Mouse (Mus musculus) ES-E14 (cell line): Measurements from ENCODE around the gene Gstp2. TPM values are rescaled to one million over a fixed set of nuclear protein-coding genes. Genes with fewer than 3 reads are reported as not detected.
"Not testable (repeated sequence)": the region's sequence is repeated elsewhere in the genome, so short reads cannot be mapped to it uniquely, and the experiment has no call there.

Experiments
- DNase-seq: peaks from one replicate; pipeline ENCODE4 v3.0.0-alpha.2; 2013; ENCODE audit warnings: low read depth, low spot score
- H3K27ac ChIP-seq: 2 replicates; pipeline ENCODE4 v1.5.1; 2012; ENCODE audit warnings: low read depth, mild to moderate bottlenecking, low read length, moderate library complexity, mixed read lengths; ENCODE audit not compliant: poor library complexity, insufficient read depth, severe bottlenecking
- H3K36me3 ChIP-seq: 2 replicates; pipeline ENCODE4 v1.6.1; 2012; ENCODE audit warnings: mild to moderate bottlenecking, low read length, moderate library complexity, mixed read lengths; ENCODE audit not compliant: control insufficient read depth, poor library complexity, insufficient read depth, severe bottlenecking
- H3K4me1 ChIP-seq, 2 experiments: fragments of 150-350 bp in 1 of 2; sonication (generic) in 1 of 2; 2 replicates each; pipeline ENCODE4 v1.6.1; 2012; ENCODE audit warnings: low read length in 2 of 2, mild to moderate bottlenecking in 1 of 2, mixed read lengths in 1 of 2; ENCODE audit not compliant: control insufficient read depth in 2 of 2, insufficient read depth in 2 of 2, poor library complexity in 1 of 2
- H3K4me3 ChIP-seq, 2 experiments: fragments of 150-350 bp in 1 of 2; sonication (generic) in 1 of 2; 2 replicates each; pipeline ENCODE4 v1.5.1; 2012; ENCODE audit warnings: low read length in 2 of 2, low read depth in 1 of 2, mild to moderate bottlenecking in 1 of 2, mixed read lengths in 1 of 2; ENCODE audit not compliant: insufficient read depth in 1 of 2, poor library complexity in 1 of 2, severe bottlenecking in 1 of 2
- H3K9ac ChIP-seq: 2 replicates; pipeline ENCODE4 v1.6.1; 2012; ENCODE audit warnings: low read depth, mild to moderate bottlenecking, low read length, mixed read lengths; ENCODE audit not compliant: poor library complexity, insufficient read depth, severe bottlenecking
- H3K9me3 ChIP-seq: fragments of 150-350 bp; sonication (generic); 2 replicates; pipeline ENCODE4 v1.6.1; 2012; ENCODE audit warnings: low read depth, mild to moderate bottlenecking, low read length; ENCODE audit not compliant: control insufficient read depth, insufficient read depth
- CHD2 ChIP-seq: IDR thresholded peaks from 2 replicates; pipeline ENCODE4 v1.6.1; 2014; ENCODE audit warnings: mild to moderate bottlenecking, low read depth, low read length, inconsistent platforms
- HCFC1 ChIP-seq: IDR thresholded peaks from 2 replicates; pipeline ENCODE4 v1.6.1; 2012; ENCODE audit warnings: low read length, inconsistent platforms, borderline replicate concordance; ENCODE audit not compliant: insufficient read depth
- MAFK ChIP-seq: IDR thresholded peaks from 2 replicates; pipeline ENCODE4 v1.6.1; 2014; ENCODE audit warnings: mild to moderate bottlenecking, low read depth, low read length, inconsistent platforms; ENCODE audit not compliant: insufficient read depth
- ZC3H11A ChIP-seq: IDR thresholded peaks from 2 replicates; pipeline ENCODE4 v1.6.1; 2012; ENCODE audit warnings: low read depth, mild to moderate bottlenecking, inconsistent platforms, low read length, borderline replicate concordance
- ZNF384 ChIP-seq: IDR thresholded peaks from 2 replicates; pipeline ENCODE4 v1.6.1; 2012; ENCODE audit warnings: low read depth, low read length, inconsistent platforms
- in situ Hi-C, 2 experiments: fragments of 600-800 bp; cut with MboI; formaldehyde crosslinking; loops; one replicate each; pipeline ENCODE4 v1.15.1; 2025; ENCODE audit warnings: low sequenced_read_pairs in 2 of 2, inconsistent platforms in 1 of 2; ENCODE audit not compliant: unreplicated experiment in 2 of 2
- total RNA-seq: library from RNA; depleted of rRNA; stranded (reverse); fragments of 300-350 nt; gene quantifications from 2 replicates; pipeline ENCODE4 v1.2.3, GENCODE M21; 2012

Gene Gstp2
- total RNA-seq, 1 experiment, result 67.4 TPM

DNA sequence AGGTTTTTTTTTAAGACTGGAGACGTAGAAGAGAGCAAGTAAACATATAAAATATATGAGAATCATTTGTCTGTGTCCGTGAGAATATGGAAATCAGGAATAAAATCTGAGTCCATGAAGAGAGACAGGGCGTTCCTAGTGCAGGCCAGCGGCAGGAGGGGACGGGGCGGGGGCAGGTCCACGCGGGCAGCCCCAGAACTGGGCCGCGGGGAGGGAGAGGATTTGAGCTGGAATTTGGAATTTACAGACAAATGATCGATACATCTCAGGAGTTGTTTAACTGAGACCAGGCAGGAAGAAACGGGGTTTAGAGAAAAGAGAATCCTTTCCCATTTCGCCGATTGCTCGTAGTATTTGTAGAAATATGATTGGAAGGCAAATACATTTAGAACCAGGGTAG lies 24.5 kb upstream of the Gstp2 start:
- DNase-seq, result no peak

DNA sequence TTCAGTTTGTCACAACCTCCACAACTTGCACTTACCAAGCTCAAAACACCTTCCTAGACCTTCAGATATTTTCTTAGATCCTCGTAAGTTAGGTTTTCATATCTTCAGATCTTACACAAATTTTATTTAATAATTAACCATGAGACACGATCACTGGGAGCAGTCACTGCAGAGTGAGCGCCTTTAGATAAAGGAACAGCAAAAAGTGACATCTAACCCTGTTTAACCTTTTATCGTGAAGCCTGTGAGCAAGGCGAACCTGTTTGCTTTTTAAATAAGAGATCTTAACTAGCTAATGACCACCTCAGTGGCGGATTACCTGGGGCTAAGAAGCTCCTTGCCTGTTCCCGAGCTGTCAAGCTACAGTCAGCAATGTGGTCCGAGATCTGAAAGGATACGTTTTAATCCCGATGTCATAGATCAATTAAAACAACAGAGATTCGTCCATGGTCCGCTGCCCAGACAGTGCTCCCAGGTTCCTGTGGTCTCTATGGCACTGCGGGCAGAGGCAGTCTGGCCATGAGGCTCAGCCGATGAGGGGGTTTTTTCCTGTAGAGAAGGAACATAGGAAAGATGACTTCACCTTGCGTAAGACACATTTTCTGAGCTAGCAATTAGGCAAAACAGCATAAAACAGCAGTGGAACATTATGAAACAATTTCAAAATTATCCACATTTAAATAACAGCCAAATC lies 23.0 kb upstream of the Gstp2 start:
- Histone ChIP-seq H3K9ac (no peak overlapping the region), H3K36me3 (no peaks in the 10 kb centered on the region), H3K9me3 (no peaks in the 10 kb centered on the region), H3K4me3 (no peak overlapping the region), H3K4me1 (0 out of 4 replicates have a peak, but pooled peaks cover 0 to 5% of the 10 kb centered on the region in 2 experiments), H3K27ac (no peak overlapping the region)
- in situ Hi-C loops, result no loop called here
- no peak for TF ChIP-seq HCFC1
- no peak for TF ChIP-seq MAFK
- no peak for TF ChIP-seq ZNF384
- TF ChIP-seq CHD2, result no peak
- no peak for TF ChIP-seq ZC3H11A
- no peak for DNase-seq

More for the DNA sequence above, 24.5 kb upstream of the Gstp2 start:
- TF ChIP-seq HCFC1 (no peak), MAFK (no peak), ZC3H11A (no peak), CHD2 (no peak), ZNF384 (no peak)
- Histone ChIP-seq H3K9me3 (no peaks in the 10 kb centered on the region), H3K27ac (no peak overlapping the region), H3K4me1 (0 out of 4 replicates have a peak, but pooled peaks cover 0 to 5% of the 10 kb centered on the region in 2 experiments), H3K9ac (no peak overlapping the region), H3K36me3 (no peaks in the 10 kb centered on the region), H3K4me3 (peak overlapping the region in 1 of 2 experiments; percentile 22; a peak in 1 of 4 replicates)
- in situ Hi-C loops, result no loop called here

DNA sequence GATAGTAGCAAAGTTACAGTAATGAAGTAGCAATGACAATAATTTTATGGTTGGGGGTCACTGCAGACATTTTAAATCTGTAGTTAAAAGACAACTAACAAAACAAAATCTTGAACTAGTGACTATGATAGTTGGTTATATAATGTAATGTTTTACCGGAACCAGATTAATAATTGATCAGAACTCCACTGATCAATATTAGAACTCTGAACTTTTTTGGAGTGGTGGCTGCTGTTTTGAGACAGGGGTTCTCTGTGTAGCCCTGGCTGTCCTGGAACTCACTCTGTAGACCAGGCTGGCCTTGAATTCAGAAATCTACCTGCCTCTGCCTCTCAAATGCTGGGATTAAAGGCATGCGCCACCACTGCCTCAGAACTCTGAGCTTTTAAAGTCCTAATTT lies 22.4 kb upstream of the Gstp2 start:
- H3K36me3 ChIP-seq, H3K4me1 ChIP-seq, H3K9me3 ChIP-seq, in situ Hi-C loops, DNase-seq, H3K9ac ChIP-seq, H3K27ac ChIP-seq, H3K4me3 ChIP-seq: not testable (repeated sequence)

DNA sequence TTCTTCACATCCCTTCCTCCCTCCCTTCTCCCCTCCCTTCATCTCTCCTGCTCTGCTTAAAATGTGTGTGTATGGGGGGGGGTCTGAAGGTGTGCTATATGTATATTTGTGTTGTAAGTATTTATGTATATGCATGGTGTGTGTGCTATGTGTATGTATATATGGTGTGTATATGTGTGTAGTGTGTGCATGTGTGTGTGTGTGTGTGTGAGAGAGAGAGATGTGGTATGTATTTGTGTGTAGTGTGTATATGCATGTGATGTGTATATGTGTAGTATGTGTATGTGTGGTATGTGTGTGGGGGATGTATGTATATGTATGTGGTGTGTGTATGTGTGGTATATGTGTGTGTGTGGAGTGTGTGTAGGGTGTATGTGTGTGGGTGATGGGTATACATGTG lies 21.1 kb upstream of the Gstp2 start:
- H3K9ac ChIP-seq, result no peak overlapping the region
- TF ChIP-seq ZNF384 (no peak), ZC3H11A (no peak), MAFK (no peak), HCFC1 (no peak), CHD2 (no peak)
- in situ Hi-C loops, result no loop called here
- H3K4me3 ChIP-seq, result no peak overlapping the region
- H3K27ac ChIP-seq, result no peak overlapping the region
- H3K4me1 ChIP-seq, result 0 out of 4 replicates have a peak, but pooled peaks cover 0 to 5% of the 10 kb centered on the region in 2 experiments
- H3K36me3 ChIP-seq, result no peaks in the 10 kb centered on the region
- DNase-seq, result no peak
- no peaks in the 10 kb centered on the region for H3K9me3 ChIP-seq

DNA sequence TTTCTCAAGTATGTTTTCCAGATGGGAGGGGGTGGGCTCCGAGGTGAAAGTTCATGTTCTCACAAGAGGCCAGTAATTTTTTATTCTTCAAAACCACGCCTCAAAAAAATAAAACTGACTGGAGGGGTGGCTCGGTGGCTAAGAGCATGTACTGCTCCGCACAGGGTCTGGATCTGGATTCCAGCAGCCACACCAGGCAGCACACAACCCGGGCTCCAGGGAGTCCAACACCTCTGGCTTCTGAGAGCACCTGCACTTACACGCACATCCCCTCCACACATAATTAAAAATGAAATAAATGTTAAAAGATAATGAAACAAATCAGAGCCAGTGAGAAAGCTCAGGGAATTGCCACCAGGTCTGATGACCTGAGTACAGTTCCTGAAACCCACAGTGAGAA lies 20.5 kb upstream of the Gstp2 start:
- no peak overlapping the region for H3K4me3 ChIP-seq
- no peak overlapping the region for H3K27ac ChIP-seq
- H3K9me3 ChIP-seq, result no peaks in the 10 kb centered on the region
- no peaks in the 10 kb centered on the region for H3K36me3 ChIP-seq
- in situ Hi-C loops, result no loop called here
- no peak overlapping the region for H3K9ac ChIP-seq
- no peak for TF ChIP-seq ZNF384
- TF ChIP-seq MAFK, result no peak
- no peak for TF ChIP-seq CHD2
- no peak for TF ChIP-seq ZC3H11A
- TF ChIP-seq HCFC1, result no peak
- DNase-seq, result no peak
- H3K4me1 ChIP-seq, result 0 out of 4 replicates have a peak, but pooled peaks cover 0 to 5% of the 10 kb centered on the region in 2 experiments

DNA sequence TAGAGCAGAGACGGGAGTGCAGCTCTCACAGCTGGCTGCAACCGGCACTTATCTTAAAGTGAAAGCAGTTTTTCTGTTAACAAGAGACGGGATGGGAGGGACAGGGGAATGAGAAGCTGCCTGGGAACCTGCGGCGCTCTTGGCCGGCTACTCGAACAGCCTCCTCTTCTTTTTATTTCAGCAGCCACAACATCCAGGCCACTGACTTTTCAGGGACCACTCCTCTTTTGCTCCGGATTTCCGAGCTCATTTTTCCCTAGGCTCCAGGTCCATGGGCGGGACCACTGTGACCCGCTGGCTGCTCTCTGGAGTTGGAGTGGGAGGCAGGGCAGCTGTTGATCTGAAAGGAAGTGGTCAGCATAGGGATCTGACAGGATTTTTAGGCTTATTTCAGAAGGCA lies 18.7 kb upstream of the Gstp2 start:
- H3K4me3 ChIP-seq, H3K9me3 ChIP-seq, in situ Hi-C loops, H3K9ac ChIP-seq, H3K27ac ChIP-seq, H3K36me3 ChIP-seq, H3K4me1 ChIP-seq, DNase-seq: not testable (repeated sequence)

DNA sequence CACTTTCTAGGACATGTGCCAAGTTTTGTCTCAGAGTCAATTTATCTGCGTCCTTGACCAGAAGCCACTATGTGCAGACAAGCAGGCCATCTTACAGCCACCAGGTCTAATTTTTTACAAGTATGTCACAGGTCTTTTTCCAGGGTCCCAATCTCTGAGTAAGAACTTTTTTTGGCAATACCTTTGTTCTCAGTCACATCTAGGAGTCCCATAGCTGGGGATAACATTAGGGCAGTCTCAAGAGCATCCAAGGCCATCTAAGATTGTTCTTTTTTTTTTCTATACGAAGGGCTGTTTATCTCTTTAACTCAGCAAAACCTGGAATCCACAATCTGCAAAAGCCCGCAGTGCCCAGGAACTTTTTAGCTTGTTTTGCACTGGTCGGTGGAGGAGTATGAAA lies 17.5 kb upstream of the Gstp2 start:
- H3K9me3 ChIP-seq, H3K9ac ChIP-seq, H3K4me3 ChIP-seq, in situ Hi-C loops, DNase-seq, H3K36me3 ChIP-seq, H3K27ac ChIP-seq: not testable (repeated sequence)
- peaks cover 7 to 12% of the 10 kb centered on the region in 2 experiments; a peak in 3 of 4 replicates for H3K4me1 ChIP-seq
